Mouse (Mus musculus) embryonic fibroblast, embryonic 13.5 days (primary cell): ENCODE measurements at regions not wholly inside any gene's neighbourhood (a gene's known extent, or its start where the extent isn't known, plus 50 kb on each side); places are given as distances from the start of the nearest gene placed in this dataset.

ENCODE experiments used
- CTCF ChIP-seq: IDR thresholded peaks from 2 replicates; pipeline ENCODE4 v1.5.1; 2011; ENCODE audit warnings: mild to moderate bottlenecking, control low read depth, low read length, moderate library complexity, borderline replicate concordance; ENCODE audit not compliant: insufficient read depth
- POLR2A ChIP-seq: IDR thresholded peaks from 2 replicates; pipeline ENCODE4 v1.6.1; 2011; ENCODE audit warnings: low read depth, mild to moderate bottlenecking, control low read depth, low read length, moderate library complexity

GRCm38 (mm10) chr7:40144431-40144830, 626.9 kb downstream of the Zfp619 start:
- TF ChIP-seq CTCF (no peak), POLR2A (no peak)
